Mouse (Mus musculus) midbrain, embryonic 16.5 days (tissue): ENCODE data around the gene Tspan13. TPM values are rescaled to one million over a fixed set of nuclear protein-coding genes. Genes with fewer than 3 reads are reported as not detected.
A peak's percentile ranks its signal among the peaks of the same experiment; 100 is the strongest.

ENCODE experiments used
- ATAC-seq: fragments of 200-750 bp; cut with Nextera tagmentation; 2 replicates; pipeline ENCODE4 v1.8.0; 2017; ENCODE audit warnings: moderate TSS enrichment
- H3K27ac ChIP-seq: fragments of 300-500 bp; sonication (generic); 2 replicates; pipeline ENCODE4 v1.5.1; 2014; ENCODE audit warnings: mild to moderate bottlenecking, low read length, mixed read lengths
- H3K27me3 ChIP-seq: fragments of 300-500 bp; sonication (generic); 2 replicates; pipeline ENCODE4 v1.6.1; 2014; ENCODE audit warnings: low read depth, low read length, mixed read lengths; ENCODE audit not compliant: control insufficient read depth, insufficient read depth
- H3K36me3 ChIP-seq: fragments of 300-500 bp; sonication (generic); 2 replicates; pipeline ENCODE4 v1.6.1; 2014; ENCODE audit warnings: mild to moderate bottlenecking, low read length, moderate library complexity, mixed read lengths; ENCODE audit not compliant: control insufficient read depth, insufficient read depth
- H3K4me1 ChIP-seq: fragments of 300-500 bp; sonication (generic); 2 replicates; pipeline ENCODE4 v1.6.1; 2014; ENCODE audit warnings: mild to moderate bottlenecking, low read length, mixed read lengths; ENCODE audit not compliant: control insufficient read depth, insufficient read depth
- H3K4me2 ChIP-seq: fragments of 300-500 bp; sonication (generic); 2 replicates; pipeline ENCODE4 v1.6.1; 2014; ENCODE audit warnings: mild to moderate bottlenecking, low read length, mixed read lengths
- H3K4me3 ChIP-seq: fragments of 300-500 bp; sonication (generic); 2 replicates; pipeline ENCODE4 v1.5.1; 2014; ENCODE audit warnings: low read depth, mild to moderate bottlenecking, low read length, moderate library complexity, mixed read lengths
- H3K9ac ChIP-seq: fragments of 300-500 bp; sonication (generic); 2 replicates; pipeline ENCODE4 v1.6.1; 2014; ENCODE audit warnings: low read depth, low read length, mixed read lengths
- H3K9me3 ChIP-seq: fragments of 300-500 bp; sonication (generic); replicated peaks from 2 replicates; pipeline ENCODE4 v1.6.1; 2014; ENCODE audit warnings: mild to moderate bottlenecking, low read length, mixed read lengths; ENCODE audit not compliant: control insufficient read depth, poor library complexity, severe bottlenecking
- WGBS: fragments of 180-500 bp; shearing (Covaris S2); extraction: QIAGEN DNeasy Blood & Tissue Kit; methylation state at CpG from one replicate; pipeline ENCODE4 v1.1.7; 2014; 5-methylcytosine and 5-hydroxymethylcytosine counted together
- polyA plus RNA-seq: library from polyadenylated mRNA; unstranded; fragments of >200 nt; fragmentation: Nextera tagmentation; extraction: Ambion mirVana; gene quantifications from 2 replicates; pipeline ENCODE4 v1.2.1, GENCODE M21; 2015

Gene Tspan13
- polyA plus RNA-seq, 1 experiment from 2014 or later, result 387 TPM

- H3K4me2 ChIP-seq, result no peak overlapping the region
- H3K27ac ChIP-seq, result no peak overlapping the region
- H3K27me3 ChIP-seq, result no peaks in the 10 kb centered on the region
- 83% methylated on average over 1 of the region's 1 CpGs for WGBS
- no peak overlapping the region for H3K4me3 ChIP-seq
- no peak for ATAC-seq
- peaks cover 6% of the 10 kb centered on the region; the same call in 1 of the 2 replicates for H3K9me3 ChIP-seq
- H3K9ac ChIP-seq, result no peak overlapping the region
- no peaks in the 10 kb centered on the region for H3K4me1 ChIP-seq
- no peaks in the 10 kb centered on the region for H3K36me3 ChIP-seq
These were observed 23.6 kb upstream of the Tspan13 start for GRCm38 (mm10) chr12:36065911-36066310.

GRCm38 (mm10) chr12:36057699-36058098, 15.4 kb upstream of the Tspan13 start:
- Histone ChIP-seq H3K9ac (no peak overlapping the region), H3K36me3 (no peaks in the 10 kb centered on the region), H3K4me2 (no peak overlapping the region), H3K27me3 (no peaks in the 10 kb centered on the region), H3K27ac (no peak overlapping the region), H3K9me3 (no peaks in the 10 kb centered on the region), H3K4me1 (no peaks in the 10 kb centered on the region), H3K4me3 (no peak overlapping the region)
- ATAC-seq, result no peak
- WGBS, result 85% methylated on average over 2 of the region's 2 CpGs

GRCm38 (mm10) chr12:36050276-36050675, 8.0 kb upstream of the Tspan13 start:
- Histone ChIP-seq H3K9ac (no peak overlapping the region), H3K4me2 (no peak overlapping the region), H3K27me3 (no peaks in the 10 kb centered on the region), H3K36me3 (no peaks in the 10 kb centered on the region), H3K4me1 (no peaks in the 10 kb centered on the region), H3K9me3 (no peaks in the 10 kb centered on the region), H3K4me3 (no peak overlapping the region), H3K27ac (no peak overlapping the region)
- WGBS, result 78% methylated on average over 1 of the region's 1 CpGs
- ATAC-seq, result no peak

GRCm38 (mm10) chr12:36047593-36047992, 5.3 kb upstream of the Tspan13 start:
- H3K9ac ChIP-seq, result no peak overlapping the region
- no peak for ATAC-seq
- no peaks in the 10 kb centered on the region for H3K36me3 ChIP-seq
- peaks cover 4% of the 10 kb centered on the region for H3K4me1 ChIP-seq
- no peaks in the 10 kb centered on the region for H3K27me3 ChIP-seq
- no peak overlapping the region for H3K4me2 ChIP-seq
- no peaks in the 10 kb centered on the region for H3K9me3 ChIP-seq
- 77% methylated on average over 2 of the region's 2 CpGs for WGBS
- no peak overlapping the region for H3K4me3 ChIP-seq
- no peak overlapping the region for H3K27ac ChIP-seq

GRCm38 (mm10) chr12:36046196-36046595, 3.9 kb upstream of the Tspan13 start:
- Histone ChIP-seq H3K4me2 (no peak overlapping the region), H3K27ac (no peak overlapping the region), H3K9ac (no peak overlapping the region), H3K36me3 (no peaks in the 10 kb centered on the region), H3K4me1 (peaks cover 5% of the 10 kb centered on the region), H3K9me3 (no peaks in the 10 kb centered on the region), H3K27me3 (no peaks in the 10 kb centered on the region), H3K4me3 (no peak overlapping the region)
- no peak for ATAC-seq
- WGBS, result 65% methylated on average over 5 of the region's 5 CpGs

GRCm38 (mm10) chr12:36044691-36045090, 2.4 kb upstream of the Tspan13 start:
- Histone ChIP-seq H3K4me3 (no peak overlapping the region), H3K9ac (no peak overlapping the region), H3K27ac (no peak overlapping the region), H3K36me3 (no peaks in the 10 kb centered on the region), H3K9me3 (no peaks in the 10 kb centered on the region), H3K4me2 (no peak overlapping the region), H3K27me3 (no peaks in the 10 kb centered on the region), H3K4me1 (peaks cover 13% of the 10 kb centered on the region)
- ATAC-seq, result no peak
- WGBS, result 89% methylated on average over 2 of the region's 2 CpGs

- peaks cover 20% of the 10 kb centered on the region for H3K4me1 ChIP-seq
- peak overlapping the region; percentile 99 for H3K9ac ChIP-seq
- no peaks in the 10 kb centered on the region for H3K27me3 ChIP-seq
- ATAC-seq, result peak; percentile 87
- peak overlapping the region; percentile 62 for H3K4me3 ChIP-seq
- under 1% methylated on average over 48 of the region's 50 CpGs for WGBS
- H3K27ac ChIP-seq, result peak overlapping the region; percentile 98
- H3K9me3 ChIP-seq, result no peaks in the 10 kb centered on the region
- H3K36me3 ChIP-seq, result no peaks in the 10 kb centered on the region
- H3K4me2 ChIP-seq, result peak overlapping the region; percentile 82
These were observed 475 bp downstream of the Tspan13 start for GRCm38 (mm10) chr12:36041703-36042347.

- peaks cover 20% of the 10 kb centered on the region for H3K4me1 ChIP-seq
- peak overlapping the region; percentile 82 for H3K4me2 ChIP-seq
- H3K36me3 ChIP-seq, result no peaks in the 10 kb centered on the region
- ATAC-seq, result no peak
- WGBS, result 30% methylated on average over 4 of the region's 4 CpGs
- no peaks in the 10 kb centered on the region for H3K27me3 ChIP-seq
- H3K9ac ChIP-seq, result peak overlapping the region; percentile 99
- no peaks in the 10 kb centered on the region for H3K9me3 ChIP-seq
- peak overlapping the region; percentile 98; the same call in 1 of the 2 replicates for H3K27ac ChIP-seq
- H3K4me3 ChIP-seq, result peak overlapping the region; percentile 62
These were observed 1.1 kb downstream of the Tspan13 start for GRCm38 (mm10) chr12:36041281-36041589.

GRCm38 (mm10) chr12:36040571-36041280, 1.6 kb downstream of the Tspan13 start:
- WGBS, result 40% methylated on average over 10 of the region's 10 CpGs
- Histone ChIP-seq H3K27ac (0 out of 2 replicates have a peak overlapping the region, but pooled peaks have one; percentile 6), H3K36me3 (no peaks in the 10 kb centered on the region), H3K4me3 (peak overlapping the region; percentile 62), H3K4me2 (peak overlapping the region; percentile 82), H3K4me1 (peaks cover 20% of the 10 kb centered on the region), H3K9me3 (no peaks in the 10 kb centered on the region), H3K9ac (peak overlapping the region; percentile 99), H3K27me3 (no peaks in the 10 kb centered on the region)
- ATAC-seq, result no peak
